13 mouse cellular contexts compared by ENCODE assay signal in genomic region chr13:112363218-112363617, GRCm38 (mm10).
A peak's percentile ranks its signal among the peaks of the same experiment; 100 is the strongest.
DNase-seq lines count a peak whose midpoint lies in the region; ATAC-seq and TF ChIP-seq lines count a peak whose summit lies in the region.
"Had no signal": no experiment of that assay in that cellular context is flagged by ENCODE, and none has a peak within 500 bp of the region (broad histone marks: within the 10 kb centered on the region; RNA-seq: fewer than 3 reads in every experiment).

No protein-coding gene starts in this region.

- no peaks in the 10 kb centered on the region for H3K9me3 ChIP-seq in lung, postnatal 0 days (ENCODE audit: low read length)
- H3K9me3 ChIP-seq: embryonic facial prominence, embryonic 12.5 days; G1E; heart, embryonic 13.5 days had no signal

- H3K4me3 ChIP-seq in lung, postnatal 0 days (ENCODE audit: low read depth, low read length), result no peak overlapping the region
- H3K4me3 ChIP-seq: embryonic facial prominence, embryonic 12.5 days; heart, embryonic 13.5 days had no signal

- TF ChIP-seq EP300 in lung, postnatal 0 days (IDR thresholded peaks at IDR 0.05), result no peak

- no peak overlapping the region for H3K27ac ChIP-seq in lung, postnatal 0 days (ENCODE audit: low read length)
- H3K27ac ChIP-seq: embryonic facial prominence, embryonic 12.5 days; heart, embryonic 13.5 days had no signal

- 90% methylated on average over 10 of the region's 10 CpGs for WGBS in lung, postnatal 0 days

- no peak overlapping the region for H3K9ac ChIP-seq in lung, postnatal 0 days (replicated peaks; ENCODE audit: low read depth)
- H3K9ac ChIP-seq: embryonic facial prominence, embryonic 12.5 days; heart, embryonic 13.5 days; lung, embryonic 14.5 days had no signal

- 0 out of 2 replicates have a peak, but pooled peaks have one; percentile 30 for ATAC-seq in lung, postnatal 0 days
- ATAC-seq in megakaryocyte, adult 5-6 weeks (ENCODE audit: poor library complexity, severe bottlenecking), result peak; percentile 34

- no peaks in the 10 kb centered on the region for H3K36me3 ChIP-seq in lung, postnatal 0 days (ENCODE audit: insufficient read depth, low read length)
- H3K36me3 ChIP-seq: embryonic facial prominence, embryonic 12.5 days; G1E; heart, embryonic 13.5 days had no signal

- no peak overlapping the region for H3K4me2 ChIP-seq in lung, postnatal 0 days (replicated peaks; ENCODE audit: low read depth, low read length)
- H3K4me2 ChIP-seq: embryonic facial prominence, embryonic 12.5 days; heart, embryonic 13.5 days; lung, embryonic 14.5 days had no signal

- DNase-seq in lung, postnatal 0 days (ENCODE audit: low spot score), result no peak
- DNase-seq in lung, postnatal 14 days, result no peak
- DNase-seq in adrenal gland, postnatal 10 days, result peak; percentile 54
- peak; percentile 61 to 66 for DNase-seq in gastrocnemius, adult 8-10 months (ENCODE audit: low spot score in 2 of 2)
- no peak for DNase-seq in layer of hippocampus, adult 18-20 months (ENCODE audit: low spot score in 2 of 2)
- no peak for DNase-seq in embryo, embryonic 11 days
- DNase-seq: kidney, adult 2 months; lung, embryonic 14.5 days; thymus, adult 2 months had no signal

- no peaks in the 10 kb centered on the region for H3K4me1 ChIP-seq in lung, postnatal 0 days (ENCODE audit: insufficient read depth, low read depth, low read length)

- no peaks in the 10 kb centered on the region for H3K27me3 ChIP-seq in lung, postnatal 0 days (replicated peaks; ENCODE audit: insufficient read depth, low read length)
- H3K27me3 ChIP-seq: embryonic facial prominence, embryonic 12.5 days; heart, embryonic 13.5 days had no signal

- no peak for TF ChIP-seq CTCF in lung, postnatal 0 days (IDR thresholded peaks at IDR 0.05)

Comparison
In these comparisons a context has a peak if more than half of its experiments do, and no peak if none do; other contexts are left out.
1. DNase-seq: peak in adrenal gland, postnatal 10 days (single experiment) and gastrocnemius, adult 8-10 months (2 of 2); none in lung, postnatal 0 days (single experiment), lung, postnatal 14 days (single experiment), layer of hippocampus, adult 18-20 months (0 of 2) and embryo, embryonic 11 days (single experiment).